Mouse (Mus musculus) cerebellum, adult 2 months (tissue): ENCODE measurements around the gene Cfap77. TPM values are rescaled to one million over a fixed set of nuclear protein-coding genes. Genes with fewer than 3 reads are reported as not detected.
A peak's percentile ranks its signal among the peaks of the same experiment; 100 is the strongest.

Experiments
- DNase-seq, 2 experiments: peaks; one replicate each; pipeline ENCODE4 v3.0.0; 2021
- H3K27ac ChIP-seq: fragments of 200-500 bp; 2 replicates; pipeline ENCODE4 v1.5.1; 2012; ENCODE audit warnings: low read length, control low read depth, inconsistent platforms; ENCODE audit not compliant: insufficient read depth
- H3K27me3 ChIP-seq: fragments of 200-500 bp; 2 replicates; pipeline ENCODE4 v1.6.1; 2012; ENCODE audit warnings: inconsistent platforms, mild to moderate bottlenecking, low read length, moderate library complexity; ENCODE audit not compliant: control insufficient read depth, insufficient read depth
- H3K4me1 ChIP-seq: fragments of 200-500 bp; 2 replicates; pipeline ENCODE4 v1.6.1; 2011; ENCODE audit warnings: low read length; ENCODE audit not compliant: control insufficient read depth, insufficient read depth
- H3K4me3 ChIP-seq: fragments of 200-500 bp; replicated peaks from 2 replicates; pipeline ENCODE3; 2011; ENCODE audit warnings: mild to moderate bottlenecking, low read depth, low read length, control low read depth; ENCODE audit not compliant: insufficient read depth
- CTCF ChIP-seq: fragments of 200-500 bp; IDR thresholded peaks from 2 replicates; pipeline ENCODE4 v1.5.1; 2011; ENCODE audit warnings: low read depth, mild to moderate bottlenecking, control low read depth, low read length, moderate library complexity, borderline replicate concordance; ENCODE audit not compliant: insufficient read depth
- POLR2A ChIP-seq: fragments of 200-500 bp; IDR thresholded peaks from 2 replicates; pipeline ENCODE4 v1.6.1; 2011; ENCODE audit warnings: low read length, control low read depth, borderline replicate concordance; ENCODE audit not compliant: insufficient read depth
- WGBS: fragments of 180-500 bp; shearing (Covaris S2); methylation state at CpG from one replicate; pipeline ENCODE4 v1.1.7; 2018; 5-methylcytosine and 5-hydroxymethylcytosine counted together
- polyA plus RNA-seq: library from polyadenylated mRNA; depleted of rRNA; stranded (reverse); fragments of >200 nt; gene quantifications from 2 replicates; pipeline ENCODE4 v1.2.3, GENCODE M21; 2012; rRNA removed

The Cfap77 gene
- polyA plus RNA-seq, 1 experiment: 0.41 TPM

- no peak overlapping the region for H3K4me3 ChIP-seq
- no peak for DNase-seq
- H3K27ac ChIP-seq: no peak overlapping the region
- 84% methylated on average over 4 of the region's 4 CpGs for WGBS
- TF ChIP-seq CTCF: no peak
- no peak for TF ChIP-seq POLR2A
- H3K4me1 ChIP-seq: no peaks in the 10 kb centered on the region
- no peaks in the 10 kb centered on the region for H3K27me3 ChIP-seq
Measured at GRCm38 (mm10) chr2:28897340-28897899, 157.4 kb downstream of the Cfap77 start.

GRCm38 (mm10) chr2:28895876-28896275 is 159.0 kb downstream of the Cfap77 start:
- no peak for DNase-seq
- H3K27ac ChIP-seq: no peak overlapping the region
- no peak overlapping the region for H3K4me3 ChIP-seq
- WGBS: 45% methylated on average over 7 of the region's 7 CpGs
- TF ChIP-seq CTCF: no peak
- no peak for TF ChIP-seq POLR2A
- H3K27me3 ChIP-seq: no peaks in the 10 kb centered on the region
- H3K4me1 ChIP-seq: no peaks in the 10 kb centered on the region

- Histone ChIP-seq H3K4me1 (no peaks in the 10 kb centered on the region), H3K27me3 (no peaks in the 10 kb centered on the region), H3K27ac (no peak overlapping the region), H3K4me3 (no peak overlapping the region)
- WGBS: 53% methylated on average over 6 of the region's 6 CpGs
- DNase-seq: no peak
- TF ChIP-seq POLR2A: no peak
Measured at GRCm38 (mm10) chr2:28893526-28893925, 161.3 kb downstream of the Cfap77 start.

- 47% methylated on average over 1 of the region's 1 CpGs for WGBS
- TF ChIP-seq POLR2A: no peak
- TF ChIP-seq CTCF: no peak
- no peak overlapping the region for H3K4me3 ChIP-seq
- no peak overlapping the region for H3K27ac ChIP-seq
- no peaks in the 10 kb centered on the region for H3K27me3 ChIP-seq
- no peak for DNase-seq
- H3K4me1 ChIP-seq: no peaks in the 10 kb centered on the region
Measured at GRCm38 (mm10) chr2:28892796-28893195, 162.1 kb downstream of the Cfap77 start.

- no peak for DNase-seq
- Histone ChIP-seq H3K4me3 (no peak overlapping the region), H3K27ac (no peak overlapping the region), H3K27me3 (no peaks in the 10 kb centered on the region), H3K4me1 (no peaks in the 10 kb centered on the region; the same call in 1 of the 2 replicates)
- WGBS: 89% methylated on average over 4 of the region's 4 CpGs
- no peak for TF ChIP-seq POLR2A
Measured at GRCm38 (mm10) chr2:28884914-28885313, 170.0 kb downstream of the Cfap77 start.

DNA sequence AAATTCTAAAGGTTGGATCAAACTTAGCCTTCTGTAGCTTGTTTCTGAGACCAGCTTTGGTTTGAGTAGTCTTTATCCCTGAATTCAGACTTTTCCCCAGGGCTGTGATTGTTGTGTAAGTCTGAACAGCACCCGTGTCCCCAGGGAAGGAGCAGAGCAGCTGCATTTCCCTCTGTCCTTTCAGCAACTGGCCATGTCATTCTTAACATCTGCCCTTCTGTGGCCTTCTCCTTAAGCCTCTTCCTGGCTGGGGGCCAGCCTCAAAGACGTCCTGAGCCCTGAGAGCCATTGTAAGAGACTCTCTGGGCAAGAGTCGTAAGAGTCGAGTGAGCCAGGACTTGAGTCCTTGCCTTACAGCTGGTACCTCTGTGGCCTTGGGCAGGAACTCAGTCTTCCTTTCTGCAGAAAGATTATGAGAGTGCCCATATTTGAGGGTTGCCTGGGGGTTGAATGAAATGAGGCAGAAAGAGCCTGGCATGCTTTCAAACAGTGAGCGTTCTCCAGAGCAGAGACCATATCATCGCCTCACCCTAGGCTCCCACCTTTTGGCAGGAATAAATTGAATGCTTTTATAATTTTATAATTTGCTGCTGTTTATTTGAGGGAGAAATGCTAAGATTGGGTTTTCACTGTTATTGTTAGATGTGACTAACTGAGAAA is 171.9 kb downstream of the Cfap77 start:
- WGBS: 55% methylated on average over 6 of the region's 6 CpGs
- DNase-seq: no peak
- TF ChIP-seq POLR2A (no peak), CTCF (no peak)
- H3K4me3 ChIP-seq: no peak overlapping the region
- H3K4me1 ChIP-seq: no peaks in the 10 kb centered on the region; the same call in 1 of the 2 replicates
- no peaks in the 10 kb centered on the region for H3K27me3 ChIP-seq
- no peak overlapping the region for H3K27ac ChIP-seq

DNA sequence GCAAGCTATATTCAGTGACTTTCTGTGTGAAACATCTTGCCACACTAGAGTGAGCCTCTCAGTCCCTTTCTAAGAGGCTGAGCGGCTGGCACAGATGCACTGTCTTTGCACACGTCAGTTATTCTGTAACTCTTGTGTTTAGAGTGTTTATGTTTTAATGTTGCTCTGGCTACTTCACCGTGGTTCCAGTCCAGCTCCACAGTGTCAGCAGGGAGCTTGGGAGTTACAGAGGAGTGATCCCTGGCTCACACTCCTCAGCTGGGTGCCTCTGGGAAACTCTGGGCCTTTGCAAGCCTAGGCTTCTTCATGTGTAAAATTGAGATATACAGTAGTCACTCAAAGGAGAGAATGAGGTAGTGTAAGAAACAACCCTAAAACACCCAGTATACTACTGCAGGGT is 172.8 kb downstream of the Cfap77 start:
- Histone ChIP-seq H3K27me3 (no peaks in the 10 kb centered on the region), H3K4me3 (no peak overlapping the region), H3K4me1 (no peaks in the 10 kb centered on the region; the same call in 1 of the 2 replicates), H3K27ac (no peak overlapping the region)
- 62% methylated on average over 3 of the region's 3 CpGs for WGBS
- DNase-seq: no peak
- TF ChIP-seq CTCF (no peak), POLR2A (no peak)

DNA sequence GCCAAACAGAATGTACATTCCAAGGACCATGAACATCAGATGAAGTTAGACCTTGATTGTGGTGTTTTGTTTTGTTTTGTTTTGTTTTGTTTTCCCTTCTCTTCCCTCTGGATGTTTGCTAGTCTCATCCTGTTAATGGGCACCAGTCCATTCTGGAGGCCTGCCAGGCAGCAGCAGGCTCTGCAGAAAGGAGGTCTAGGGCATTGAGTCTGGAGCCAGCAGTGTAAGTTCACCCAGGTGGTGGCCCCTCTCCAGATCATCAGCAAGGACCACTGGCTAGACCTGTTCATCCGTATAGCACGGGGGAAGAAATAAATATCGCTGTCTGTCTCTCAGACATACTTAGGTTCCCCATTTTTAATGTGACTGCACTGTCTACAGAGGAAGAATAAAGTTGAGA is 173.6 kb downstream of the Cfap77 start:
- TF ChIP-seq POLR2A (no peak), CTCF (no peak)
- no peak overlapping the region for H3K27ac ChIP-seq
- H3K4me1 ChIP-seq: no peaks in the 10 kb centered on the region; the same call in 1 of the 2 replicates
- no peak overlapping the region for H3K4me3 ChIP-seq
- no peaks in the 10 kb centered on the region for H3K27me3 ChIP-seq
- peak; percentile 26 to 31 for DNase-seq
- WGBS: 62% methylated on average over 3 of the region's 3 CpGs

Other genes with a start within 250 kb of the Cfap77 start
- 15.5 and 15.7 TPM in 2 replicates for gene Gtf3c4, start 214.7 kb downstream of the Cfap77 start, polyA plus RNA-seq
- 5.8 and 6.4 TPM in 2 replicates for gene Ddx31, start 214.7 kb downstream of the Cfap77 start, polyA plus RNA-seq
- 12.0 and 12.6 TPM in 2 replicates for gene Barhl1, start 138.4 kb downstream of the Cfap77 start, polyA plus RNA-seq
- 16.1 and 17.3 TPM in 2 replicates for gene Ttf1, start 5.2 kb upstream of the Cfap77 start, polyA plus RNA-seq
- gene Setx, start 69.1 kb upstream of the Cfap77 start, polyA plus RNA-seq: 16.8 and 17.3 TPM in 2 replicates
- 25.7 and 26.0 TPM in 2 replicates for gene Ntng2, start 197.9 kb upstream of the Cfap77 start, polyA plus RNA-seq